Mouse (Mus musculus) left cerebral cortex, postnatal 14 days (tissue): ENCODE results near the gene Reep6. TPM values are rescaled to one million over a fixed set of nuclear protein-coding genes. Genes with fewer than 3 reads are reported as not detected.

Experiments used
- DNase-seq, 2 experiments: peaks; one replicate each; pipeline ENCODE4 v3.0.0; 2021 to 2022; ENCODE audit warnings: low spot score in 2 of 2, mixed read lengths in 1 of 2
- intact Hi-C: fragments of 180-260 bp; cut with DNase I; formaldehyde crosslinking; loops from one replicate; pipeline ENCODE4 v1.15.1; 2025
- total RNA-seq, 2 experiments: library from RNA; stranded (reverse); gene quantifications; 2 replicates each; pipeline ENCODE4 v1.2.3; 2021

Gene Reep6
- total RNA-seq, 2 experiments from 2014 or later, result 8.6 to 10.1 TPM

- intact Hi-C loops, result no loop called here
- no peak for DNase-seq
These were observed 30.5 kb upstream of the Reep6 start for GRCm38 (mm10) chr10:80299301-80299700.

DNA sequence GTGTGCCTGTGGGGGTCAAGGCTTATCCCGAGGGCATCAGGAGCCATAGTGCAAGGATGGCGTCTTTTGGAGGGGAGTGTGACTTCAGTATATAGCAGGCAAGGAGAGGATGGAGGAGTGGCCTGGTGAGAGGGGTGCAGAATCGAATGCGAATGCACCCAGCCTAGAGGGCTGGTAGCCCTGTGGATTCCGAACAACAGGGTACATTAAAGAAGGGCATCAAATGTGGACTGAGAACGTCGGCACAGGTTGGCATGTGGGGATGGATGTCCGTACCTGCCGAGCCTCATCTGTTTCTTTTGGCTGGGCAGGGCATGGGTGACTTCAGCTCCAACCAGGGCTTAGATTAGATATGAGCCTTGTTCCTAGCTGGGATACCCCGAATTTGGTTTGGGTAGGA lies 29.9 kb upstream of the Reep6 start:
- intact Hi-C loops, result no loop called here
- DNase-seq, result no peak

DNA sequence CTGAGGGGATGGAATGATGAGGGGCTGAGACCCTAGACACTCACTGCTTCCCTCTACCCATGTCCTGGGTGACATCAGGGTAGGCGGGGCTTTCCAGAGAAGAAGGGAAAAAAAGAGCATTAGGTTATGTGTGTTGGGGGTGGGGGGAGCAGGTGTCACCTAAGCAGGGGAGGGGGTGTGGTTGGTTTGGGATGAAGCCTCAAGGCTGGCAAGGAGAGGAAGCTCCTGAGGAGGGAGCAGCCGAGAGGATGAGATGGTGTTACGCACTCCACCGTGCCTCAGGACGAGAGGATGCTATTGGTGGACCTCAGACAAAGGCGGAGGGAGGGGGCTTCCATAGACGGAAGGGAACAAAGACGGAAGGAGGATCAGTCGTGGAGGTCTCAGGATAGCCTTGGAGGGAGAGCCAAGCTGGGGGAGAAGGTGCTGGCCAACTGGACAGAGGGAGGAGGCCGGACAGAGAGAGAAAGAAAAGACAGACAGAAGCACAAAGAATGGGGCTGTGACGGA lies 29.0 kb upstream of the Reep6 start:
- peak; percentile 62 to 74 for DNase-seq
- intact Hi-C loops, result no loop called here

- no peak for DNase-seq
- intact Hi-C loops, result no loop called here
These were observed 28.3 kb upstream of the Reep6 start for GRCm38 (mm10) chr10:80301256-80302081.

DNA sequence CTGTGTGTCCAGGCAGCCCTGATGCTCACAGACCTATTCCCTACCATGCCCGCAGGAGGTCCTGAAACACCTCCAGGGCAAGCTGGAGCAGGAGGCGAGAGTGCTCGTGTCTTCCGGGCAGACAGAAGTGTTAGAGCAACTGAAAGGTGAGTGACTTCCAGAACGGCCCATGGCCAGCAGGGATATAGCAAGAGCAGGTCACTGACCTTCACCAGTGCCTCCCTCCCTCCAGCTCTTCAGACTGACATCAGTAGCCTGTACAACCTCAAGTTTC lies 27.7 kb upstream of the Reep6 start:
- no peak for DNase-seq
- intact Hi-C loops, result no loop called here

GRCm38 (mm10) chr10:80302471-80302881 lies 27.3 kb upstream of the Reep6 start:
- peak; percentile 66 to 75 for DNase-seq

DNA sequence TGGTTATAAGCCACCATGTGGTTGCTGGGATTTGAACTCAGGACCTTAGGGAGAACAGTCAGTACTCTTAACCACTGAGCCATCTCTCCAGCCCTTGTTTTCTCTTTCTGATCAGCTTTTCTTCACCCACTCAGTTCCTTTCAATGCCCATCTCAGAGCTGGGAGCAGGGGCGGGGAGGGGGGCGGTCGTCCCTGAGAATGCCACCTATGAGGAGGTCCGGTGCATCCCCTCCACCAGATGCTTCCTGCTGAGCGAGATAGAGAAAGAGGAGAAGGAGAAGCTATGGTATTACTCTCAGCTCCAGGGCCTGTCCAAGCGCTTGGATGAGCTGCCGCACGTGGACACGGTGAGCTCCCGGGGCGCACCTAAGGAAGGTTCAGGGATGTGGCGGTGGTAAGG lies 25.3 kb upstream of the Reep6 start:
- intact Hi-C loops, result no loop called here
- no peak for DNase-seq

More at GRCm38 (mm10) chr10:80302471-80302881, 27.3 kb upstream of the Reep6 start:
- intact Hi-C loops, result no loop called here

DNA sequence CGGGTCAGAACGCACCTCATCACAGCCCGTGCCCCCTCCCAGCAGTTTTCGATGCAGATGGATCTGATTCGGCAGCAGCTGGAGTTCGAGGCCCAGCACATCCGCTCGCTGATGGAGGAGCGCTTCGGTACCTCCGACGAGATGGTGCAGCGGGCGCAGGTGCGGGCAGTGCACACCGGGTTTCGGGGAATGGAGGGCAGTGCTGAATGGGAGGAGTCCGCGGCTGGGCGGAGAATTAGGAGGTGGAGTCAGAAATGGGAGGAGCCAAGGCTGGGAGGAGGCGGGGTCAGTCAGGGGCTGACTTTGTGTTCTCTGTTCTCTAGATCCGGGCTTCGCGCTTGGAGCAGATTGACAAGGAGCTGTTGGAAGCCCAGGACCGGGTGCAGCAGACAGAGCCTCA lies 24.9 kb upstream of the Reep6 start:
- DNase-seq, result no peak
- intact Hi-C loops, result no loop called here

DNA sequence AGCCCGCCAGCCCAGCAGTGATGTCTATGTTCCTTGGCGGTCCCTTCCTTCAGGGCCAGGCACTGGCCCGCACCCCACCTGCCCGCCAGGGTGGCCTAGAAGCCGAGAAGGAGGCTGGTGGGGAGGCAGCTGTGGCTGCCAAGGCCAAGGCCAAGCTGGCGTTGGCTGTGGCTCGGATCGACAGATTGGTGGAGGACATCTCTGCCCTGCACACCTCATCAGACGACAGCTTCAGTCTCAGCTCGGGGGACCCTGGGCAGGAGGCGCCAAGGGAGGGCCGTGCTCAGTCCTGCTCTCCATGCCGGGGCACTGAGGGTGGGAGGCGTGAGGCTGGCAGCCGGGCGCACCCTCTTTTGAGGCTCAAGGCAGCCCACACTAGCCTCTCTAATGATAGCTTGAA lies 18.2 kb upstream of the Reep6 start:
- intact Hi-C loops, result no loop called here
- DNase-seq, result no peak

- DNase-seq, result no peak
- intact Hi-C loops, result no loop called here
These were observed 16.9 kb upstream of the Reep6 start for GRCm38 (mm10) chr10:80312586-80313504.

- no peak for DNase-seq
- intact Hi-C loops, result no loop called here
These were observed 16.0 kb upstream of the Reep6 start for GRCm38 (mm10) chr10:80313627-80314201.

GRCm38 (mm10) chr10:80314494-80315001 lies 15.2 kb upstream of the Reep6 start:
- intact Hi-C loops, result no loop called here
- DNase-seq, result no peak

- intact Hi-C loops, result no loop called here
- no peak for DNase-seq
These were observed 14.4 kb upstream of the Reep6 start for GRCm38 (mm10) chr10:80315315-80315714.

GRCm38 (mm10) chr10:80316359-80316781 lies 13.4 kb upstream of the Reep6 start:
- intact Hi-C loops, result no loop called here
- no peak for DNase-seq

DNA sequence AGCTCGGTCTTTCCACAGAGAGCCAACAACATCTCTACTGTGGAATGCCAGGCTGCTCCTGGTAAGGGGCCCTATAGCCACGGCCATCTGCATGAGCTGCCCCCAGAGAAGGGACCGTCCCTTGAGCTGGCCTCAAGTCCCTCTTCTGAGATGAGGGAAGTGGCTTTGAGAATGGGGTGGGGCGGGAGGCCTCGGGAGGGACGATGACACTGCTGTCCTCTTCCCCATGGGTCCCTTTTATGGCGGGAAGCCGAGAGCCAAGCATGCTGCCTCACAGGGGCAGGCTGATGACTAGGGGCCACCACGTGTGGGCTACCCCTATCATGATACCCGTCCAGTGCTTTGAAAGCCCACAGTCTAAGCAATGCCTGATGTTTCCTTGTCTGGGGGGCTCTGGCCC lies 12.7 kb upstream of the Reep6 start:
- intact Hi-C loops, result no loop called here
- no peak for DNase-seq

GRCm38 (mm10) chr10:80320340-80320760 lies 9.4 kb upstream of the Reep6 start, which contains the start of gene 2310011J03Rik:
Gene 2310011J03Rik (minus strand): TSS chr10:80320537.
- peak; percentile 94 to 95 for DNase-seq
- intact Hi-C loops, result no loop called here

- intact Hi-C loops, result no loop called here
- DNase-seq, result no peak
These were observed 8.6 kb upstream of the Reep6 start for GRCm38 (mm10) chr10:80321014-80321669.

DNA sequence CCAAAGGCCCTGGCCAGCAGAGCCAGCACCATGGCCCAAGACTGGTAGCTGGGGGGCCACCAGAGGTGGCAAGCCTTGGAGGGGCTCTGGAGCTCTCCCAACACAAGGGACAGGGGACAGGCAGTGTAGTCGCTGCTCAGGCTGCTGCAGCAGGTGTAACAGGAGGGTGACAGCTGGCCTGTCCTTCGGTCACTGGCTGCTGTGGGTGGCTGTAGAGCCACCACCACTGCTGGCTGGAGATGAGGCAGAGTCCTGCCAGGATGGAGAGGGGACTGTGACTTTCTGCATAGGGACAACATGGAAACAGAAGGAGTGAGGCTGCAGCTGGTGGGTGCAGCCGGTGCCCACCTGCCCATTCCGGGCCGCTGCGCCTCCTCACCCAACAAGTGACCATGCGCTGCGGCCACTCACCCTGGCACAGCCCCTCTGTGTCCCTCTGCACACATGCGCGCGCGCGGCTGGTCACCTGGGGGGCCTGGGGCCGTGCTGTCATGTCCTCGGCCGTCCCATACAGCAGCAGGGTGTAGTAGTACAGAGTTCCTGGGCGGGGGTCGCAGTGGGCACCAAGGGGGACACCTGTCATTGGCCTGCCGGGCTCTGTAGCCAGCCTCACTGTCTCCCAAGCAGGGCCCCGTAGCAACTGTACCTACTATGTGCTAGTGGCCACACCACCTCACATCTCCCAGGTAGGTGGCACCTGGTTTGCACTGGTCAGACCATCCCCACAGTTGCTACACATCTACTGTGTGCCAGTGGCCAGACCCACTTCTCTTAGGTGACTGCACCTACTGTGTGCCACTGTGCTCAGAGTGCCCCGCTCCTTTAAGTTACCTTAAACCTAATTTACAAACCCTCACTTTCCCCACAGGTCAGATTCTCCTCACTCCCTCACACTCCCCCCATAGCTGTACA lies 7.8 kb upstream of the Reep6 start:
- intact Hi-C loops, result no loop called here
- no peak for DNase-seq
